Mouse (Mus musculus) neural tube, embryonic 14.5 days (tissue): ENCODE data around the gene Hk2. TPM values are rescaled to one million over a fixed set of nuclear protein-coding genes. Genes with fewer than 3 reads are reported as not detected.

Source experiments
- ATAC-seq: fragments of 200-750 bp; cut with Nextera tagmentation; 2 replicates; pipeline ENCODE4 v1.8.0; 2017; ENCODE audit warnings: low read depth, mild to moderate bottlenecking, moderate TSS enrichment, moderate library complexity
- H3K27ac ChIP-seq: fragments of 300-500 bp; sonication (generic); 2 replicates; pipeline ENCODE4 v1.5.1; 2014; ENCODE audit warnings: low read depth, mild to moderate bottlenecking, control low read depth, low read length, moderate library complexity, mixed read lengths
- H3K27me3 ChIP-seq: fragments of 300-500 bp; sonication (generic); 2 replicates; pipeline ENCODE4 v1.6.1; 2014; ENCODE audit warnings: low read length; ENCODE audit not compliant: control insufficient read depth, insufficient read depth
- H3K36me3 ChIP-seq: fragments of 300-500 bp; sonication (generic); 2 replicates; pipeline ENCODE4 v1.6.1; 2014; ENCODE audit warnings: low read length, mixed read lengths; ENCODE audit not compliant: control insufficient read depth, insufficient read depth
- H3K4me1 ChIP-seq: fragments of 300-500 bp; sonication (generic); 2 replicates; pipeline ENCODE4 v1.6.1; 2014; ENCODE audit warnings: low read length; ENCODE audit not compliant: control insufficient read depth, insufficient read depth
- H3K4me2 ChIP-seq: fragments of 300-500 bp; sonication (generic); 2 replicates; pipeline ENCODE4 v1.6.1; 2014; ENCODE audit warnings: mild to moderate bottlenecking, low read depth, low read length, control low read depth
- H3K4me3 ChIP-seq: fragments of 300-500 bp; sonication (generic); 2 replicates; pipeline ENCODE4 v1.5.1; 2014; ENCODE audit warnings: low read depth, low read length, control low read depth, mixed read lengths
- H3K9ac ChIP-seq: fragments of 300-500 bp; sonication (generic); replicated peaks from 2 replicates; pipeline ENCODE4 v1.6.1; 2014; ENCODE audit warnings: low read depth, mild to moderate bottlenecking, control low read depth, low read length, mixed read lengths
- H3K9me3 ChIP-seq: fragments of 300-500 bp; sonication (generic); 2 replicates; pipeline ENCODE4 v1.6.1; 2016; ENCODE audit warnings: low read length; ENCODE audit not compliant: control insufficient read depth
- WGBS: fragments of 180-500 bp; shearing (Covaris S2); extraction: QIAGEN DNeasy Blood & Tissue Kit; methylation state at CpG from one replicate; pipeline ENCODE4 v1.1.7; 2014; 5-methylcytosine and 5-hydroxymethylcytosine counted together
- polyA plus RNA-seq: library from polyadenylated mRNA; unstranded; fragments of >200 nt; fragmentation: Nextera tagmentation; extraction: Ambion mirVana; gene quantifications from 2 replicates; pipeline ENCODE4 v1.2.1, GENCODE M21; 2014

Gene Hk2
- polyA plus RNA-seq, 1 experiment from 2014 or later, result 2.2 TPM

GRCm38 (mm10) chr6:82753638-82754361 is 20.5 kb downstream of the Hk2 start:
- no peak overlapping the region for H3K27ac ChIP-seq
- no peak overlapping the region for H3K4me3 ChIP-seq
- no peaks in the 10 kb centered on the region for H3K4me1 ChIP-seq
- 92% methylated on average over 13 of the region's 14 CpGs for WGBS
- H3K4me2 ChIP-seq, result no peak overlapping the region
- H3K9ac ChIP-seq, result no peak overlapping the region
- no peaks in the 10 kb centered on the region for H3K36me3 ChIP-seq
- no peak for ATAC-seq
- H3K9me3 ChIP-seq, result no peaks in the 10 kb centered on the region
- no peaks in the 10 kb centered on the region for H3K27me3 ChIP-seq

- Histone ChIP-seq H3K36me3 (no peaks in the 10 kb centered on the region), H3K9ac (no peak overlapping the region), H3K4me1 (no peaks in the 10 kb centered on the region), H3K27ac (no peak overlapping the region), H3K27me3 (no peaks in the 10 kb centered on the region), H3K9me3 (no peaks in the 10 kb centered on the region), H3K4me3 (no peak overlapping the region), H3K4me2 (no peak overlapping the region)
- ATAC-seq, result no peak
- WGBS, result 79% methylated on average over 11 of the region's 11 CpGs
Observed at GRCm38 (mm10) chr6:82753061-82753460, 21.2 kb downstream of the Hk2 start.

GRCm38 (mm10) chr6:82751791-82752190 is 22.5 kb downstream of the Hk2 start:
- Histone ChIP-seq H3K27me3 (no peaks in the 10 kb centered on the region), H3K4me1 (no peaks in the 10 kb centered on the region), H3K4me3 (no peak overlapping the region), H3K4me2 (no peak overlapping the region), H3K9ac (no peak overlapping the region), H3K9me3 (no peaks in the 10 kb centered on the region), H3K36me3 (no peaks in the 10 kb centered on the region), H3K27ac (no peak overlapping the region)
- WGBS, result 98% methylated on average over 7 of the region's 7 CpGs
- no peak for ATAC-seq

GRCm38 (mm10) chr6:82751031-82751430 is 23.2 kb downstream of the Hk2 start:
- Histone ChIP-seq H3K36me3 (no peaks in the 10 kb centered on the region), H3K4me3 (no peak overlapping the region), H3K4me2 (no peak overlapping the region), H3K27ac (no peak overlapping the region), H3K9me3 (no peaks in the 10 kb centered on the region), H3K27me3 (no peaks in the 10 kb centered on the region), H3K4me1 (no peaks in the 10 kb centered on the region), H3K9ac (no peak overlapping the region)
- no peak for ATAC-seq
- WGBS, result 89% methylated on average over 11 of the region's 11 CpGs

GRCm38 (mm10) chr6:82750063-82750462 is 24.2 kb downstream of the Hk2 start:
- H3K4me3 ChIP-seq, result no peak overlapping the region

GRCm38 (mm10) chr6:82748106-82748672 is 26.1 kb downstream of the Hk2 start:
- Histone ChIP-seq H3K4me3 (no peak overlapping the region), H3K4me1 (no peaks in the 10 kb centered on the region), H3K4me2 (no peak overlapping the region), H3K9me3 (no peaks in the 10 kb centered on the region), H3K27me3 (no peaks in the 10 kb centered on the region), H3K9ac (no peak overlapping the region), H3K27ac (no peak overlapping the region), H3K36me3 (no peaks in the 10 kb centered on the region)
- ATAC-seq, result no peak
- 92% methylated on average over 9 of the region's 9 CpGs for WGBS

More at GRCm38 (mm10) chr6:82750063-82750462, 24.2 kb downstream of the Hk2 start:
- Histone ChIP-seq H3K9me3 (no peaks in the 10 kb centered on the region), H3K27me3 (no peaks in the 10 kb centered on the region), H3K36me3 (no peaks in the 10 kb centered on the region), H3K4me1 (no peaks in the 10 kb centered on the region), H3K27ac (no peak overlapping the region), H3K4me2 (no peak overlapping the region), H3K9ac (no peak overlapping the region)
- 61% methylated on average over 2 of the region's 2 CpGs for WGBS
- no peak for ATAC-seq

GRCm38 (mm10) chr6:82747085-82747484 is 27.2 kb downstream of the Hk2 start:
- H3K4me2 ChIP-seq, result no peak overlapping the region
- H3K27me3 ChIP-seq, result no peaks in the 10 kb centered on the region
- no peaks in the 10 kb centered on the region for H3K4me1 ChIP-seq
- H3K9me3 ChIP-seq, result no peaks in the 10 kb centered on the region
- WGBS, result 81% methylated on average over 5 of the region's 5 CpGs
- H3K9ac ChIP-seq, result no peak overlapping the region
- H3K27ac ChIP-seq, result no peak overlapping the region
- no peaks in the 10 kb centered on the region for H3K36me3 ChIP-seq
- no peak overlapping the region for H3K4me3 ChIP-seq
- no peak for ATAC-seq

- ATAC-seq, result no peak
- Histone ChIP-seq H3K27me3 (no peaks in the 10 kb centered on the region), H3K9ac (no peak overlapping the region), H3K36me3 (no peaks in the 10 kb centered on the region), H3K4me1 (no peaks in the 10 kb centered on the region), H3K4me2 (no peak overlapping the region), H3K4me3 (no peak overlapping the region), H3K27ac (no peak overlapping the region), H3K9me3 (no peaks in the 10 kb centered on the region)
- 92% methylated on average over 9 of the region's 9 CpGs for WGBS
Observed at GRCm38 (mm10) chr6:82744553-82744952, 29.7 kb downstream of the Hk2 start.

- H3K27me3 ChIP-seq, result no peaks in the 10 kb centered on the region
- 89% methylated on average over 5 of the region's 5 CpGs for WGBS
- no peaks in the 10 kb centered on the region for H3K9me3 ChIP-seq
- no peak overlapping the region for H3K4me2 ChIP-seq
- no peak overlapping the region for H3K27ac ChIP-seq
- ATAC-seq, result no peak
- H3K4me1 ChIP-seq, result no peaks in the 10 kb centered on the region
- no peaks in the 10 kb centered on the region for H3K36me3 ChIP-seq
- no peak overlapping the region for H3K9ac ChIP-seq
- no peak overlapping the region for H3K4me3 ChIP-seq
Observed at GRCm38 (mm10) chr6:82741518-82741880, 32.8 kb downstream of the Hk2 start.
